Mouse (Mus musculus): ENCODE measurements around the gene Mmgt2.
A peak's percentile ranks its signal among the peaks of the same experiment; 100 is the strongest.
"Not testable (repeated sequence)": the region's sequence is repeated elsewhere in the genome, so short reads cannot be mapped to it uniquely, and the experiment has no call there.

The Mmgt2 gene

GRCm38 (mm10) chr11:62645732-62646494, 2.6 kb upstream of the Mmgt2 start:
- DNase-seq (ENCODE audit: low read depth), result no peak

- no peak for DNase-seq (ENCODE audit: low read depth)
Observed at GRCm38 (mm10) chr11:62646495-62646843, 2.0 kb upstream of the Mmgt2 start.

- DNase-seq (ENCODE audit: low read depth), result no peak
Observed at GRCm38 (mm10) chr11:62646958-62647515, 1.4 kb upstream of the Mmgt2 start.

- DNase-seq (ENCODE audit: low read depth), result no peak
Observed at GRCm38 (mm10) chr11:62647661-62648590, 538 bp upstream of the Mmgt2 start, which contains the start of gene Lrrc75a. Gene Lrrc75a (minus strand): TSS chr11:62648523.

- not testable (repeated sequence) for DNase-seq (ENCODE audit: low read depth)
Observed at GRCm38 (mm10) chr11:62649803-62650202, 1.3 kb downstream of the Mmgt2 start.

- no peak for DNase-seq (ENCODE audit: low read depth)
Observed at GRCm38 (mm10) chr11:62651563-62651962, 3.1 kb downstream of the Mmgt2 start.

- no peak for DNase-seq (ENCODE audit: low read depth)
Observed at GRCm38 (mm10) chr11:62652080-62652479, 3.6 kb downstream of the Mmgt2 start.

- no peak for DNase-seq (ENCODE audit: low read depth)
Observed at GRCm38 (mm10) chr11:62660885-62661284, 12.4 kb downstream of the Mmgt2 start.

- DNase-seq (ENCODE audit: low read depth), result no peak
Observed at GRCm38 (mm10) chr11:62664250-62664649, 15.8 kb downstream of the Mmgt2 start.

- DNase-seq (ENCODE audit: low read depth), result no peak
Observed at GRCm38 (mm10) chr11:62668986-62669385, 20.5 kb downstream of the Mmgt2 start.

GRCm38 (mm10) chr11:62669471-62669870, 21.0 kb downstream of the Mmgt2 start:
- DNase-seq (ENCODE audit: low read depth), result peak; percentile 31

GRCm38 (mm10) chr11:62670006-62670405, 21.5 kb downstream of the Mmgt2 start:
- no peak for DNase-seq (ENCODE audit: low read depth)

- peak; percentile 53 for DNase-seq (ENCODE audit: low read depth)
Observed at GRCm38 (mm10) chr11:62675480-62676289, 27.2 kb downstream of the Mmgt2 start.

- DNase-seq (ENCODE audit: low read depth), result no peak
Observed at GRCm38 (mm10) chr11:62676290-62676596, 27.8 kb downstream of the Mmgt2 start.

- DNase-seq (ENCODE audit: low read depth), result no peak
Observed at GRCm38 (mm10) chr11:62678778-62679354, 30.4 kb downstream of the Mmgt2 start.

- no peak for DNase-seq (ENCODE audit: low read depth)
Observed at GRCm38 (mm10) chr11:62679954-62680353, 31.5 kb downstream of the Mmgt2 start.

GRCm38 (mm10) chr11:62691592-62691991, 43.1 kb downstream of the Mmgt2 start:
- DNase-seq (ENCODE audit: low read depth), result no peak

GRCm38 (mm10) chr11:62693299-62694184, 45.1 kb downstream of the Mmgt2 start:
- DNase-seq (ENCODE audit: low read depth), result peak; percentile 67

GRCm38 (mm10) chr11:62695126-62695525, 46.7 kb downstream of the Mmgt2 start:
- DNase-seq (ENCODE audit: low read depth), result no peak

GRCm38 (mm10) chr11:62699749-62700148, 51.3 kb downstream of the Mmgt2 start:
- DNase-seq (ENCODE audit: low read depth), result no peak

- DNase-seq (ENCODE audit: low read depth), result no peak
Observed at GRCm38 (mm10) chr11:62701218-62701617, 52.8 kb downstream of the Mmgt2 start.
